Comparison of ENCODE assay signal across 8 mouse cellular contexts in genomic region chr11:69398486-69399200, GRCm38 (mm10). TPM values are rescaled to one million over a fixed set of nuclear protein-coding genes. Genes with fewer than 3 reads are reported as not detected.
DNase-seq lines count a peak whose midpoint lies in the region; ATAC-seq lines count a peak whose summit lies in the region.

No protein-coding gene starts in this region.

- DNase-seq in heart, postnatal 4 days, result no peak
- peak; percentile 40 for DNase-seq in cerebellum, adult 8-10 months
- DNase-seq in ovary, postnatal 36 days (ENCODE audit: low spot score), result no peak
- no peak for DNase-seq in layer of hippocampus, adult 8-10 months (ENCODE audit: low spot score in 2 of 2)
- DNase-seq in gastrocnemius, postnatal 14 days, result no peak

- peaks cover 60% of the 10 kb centered on the region for H3K4me1 ChIP-seq in heart, embryonic 13.5 days
- peaks cover 24% of the 10 kb centered on the region for H3K4me1 ChIP-seq in heart, embryonic 16.5 days (ENCODE audit: control insufficient read depth, insufficient read depth, low read length)
- peaks cover 39% of the 10 kb centered on the region for H3K4me1 ChIP-seq in liver, embryonic 15.5 days (replicated peaks)

- no peaks in the 10 kb centered on the region for H3K9me3 ChIP-seq in heart, embryonic 13.5 days
- no peaks in the 10 kb centered on the region for H3K9me3 ChIP-seq in heart, embryonic 16.5 days (replicated peaks; ENCODE audit: control insufficient read depth, low read length)
- H3K9me3 ChIP-seq in liver, embryonic 15.5 days (replicated peaks), result no peaks in the 10 kb centered on the region

- peaks cover 47% of the 10 kb centered on the region for H3K36me3 ChIP-seq in heart, embryonic 13.5 days
- peaks cover 25% of the 10 kb centered on the region for H3K36me3 ChIP-seq in heart, embryonic 16.5 days (ENCODE audit: control insufficient read depth, insufficient read depth)
- peaks cover 33% of the 10 kb centered on the region for H3K36me3 ChIP-seq in liver, embryonic 15.5 days (replicated peaks)

- peak overlapping the region; percentile 95 for H3K9ac ChIP-seq in heart, embryonic 13.5 days
- H3K9ac ChIP-seq in heart, embryonic 16.5 days (ENCODE audit: low read length), result peak overlapping the region; percentile 96
- H3K9ac ChIP-seq in liver, embryonic 15.5 days, result no peak overlapping the region

- H3K4me2 ChIP-seq in heart, embryonic 13.5 days, result peak overlapping the region; percentile 91
- peak overlapping the region; percentile 72 for H3K4me2 ChIP-seq in heart, embryonic 16.5 days (ENCODE audit: low read depth, low read length)
- H3K4me2 ChIP-seq in liver, embryonic 15.5 days, result peak overlapping the region; percentile 96

- 0 out of 2 replicates have a peak, but pooled peaks cover 4% of the 10 kb centered on the region for H3K27me3 ChIP-seq in heart, embryonic 13.5 days (replicated peaks)
- no peaks in the 10 kb centered on the region for H3K27me3 ChIP-seq in heart, embryonic 16.5 days (ENCODE audit: control insufficient read depth, insufficient read depth, low read length)
- H3K27me3 ChIP-seq in liver, embryonic 15.5 days, result no peaks in the 10 kb centered on the region

- no peak for ATAC-seq in heart, embryonic 13.5 days (ENCODE audit: extremely low read depth, insufficient number of reproducible peaks, low FRiP score, low TSS enrichment)
- ATAC-seq in heart, embryonic 16.5 days (replicated peaks; ENCODE audit: extremely low read depth, insufficient read depth, low FRiP score), result no peak
- ATAC-seq in liver, embryonic 15.5 days (ENCODE audit: insufficient read depth), result no peak

- peak overlapping the region; percentile 78 for H3K4me3 ChIP-seq in heart, embryonic 13.5 days
- peak overlapping the region; percentile 83 for H3K4me3 ChIP-seq in heart, embryonic 16.5 days (ENCODE audit: low read length)
- H3K4me3 ChIP-seq in liver, embryonic 15.5 days (replicated peaks), result peak overlapping the region; percentile 85; the same call in 1 of the 2 replicates

- intact Hi-C loops in gastrocnemius, postnatal 14 days (cut with DNase I; ENCODE audit: low total_unique reads), result no loop called here

- peak overlapping the region; percentile 98 for H3K27ac ChIP-seq in heart, embryonic 13.5 days (replicated peaks)
- peak overlapping the region; percentile 99 for H3K27ac ChIP-seq in heart, embryonic 16.5 days (ENCODE audit: low read length)
- no peak overlapping the region for H3K27ac ChIP-seq in liver, embryonic 15.5 days (replicated peaks)

- 18% methylated on average over 21 of the region's 21 CpGs for WGBS in heart, embryonic 13.5 days
- WGBS in heart, embryonic 16.5 days, result 35% methylated on average over 21 of the region's 21 CpGs
- 64% methylated on average over 21 of the region's 21 CpGs for WGBS in liver, embryonic 15.5 days (ENCODE audit: insufficient replicate concordance)

RNA-seq across cellular contexts. Expression of gene Tmem88, which starts 0.6 kb away (rescaled TPM):
- 40.0 and 40.5 TPM in 2 replicates for polyA plus RNA-seq in heart, embryonic 13.5 days (2015; fragmentation: Nextera tagmentation; extraction: Ambion mirVana)
- 10 to 100 TPM; 37.1 to 38.3 TPM for total RNA-seq in heart, postnatal 4 days (2021)
- 39.6 and 45.2 TPM in 2 replicates for polyA plus RNA-seq in heart, embryonic 16.5 days (2015; fragmentation: Nextera tagmentation; extraction: Ambion mirVana)
- polyA plus RNA-seq in liver, embryonic 15.5 days (2015; fragmentation: Nextera tagmentation; extraction: Ambion mirVana), result 6.6 and 7.1 TPM in 2 replicates
- total RNA-seq in layer of hippocampus, adult 8-10 months (2022), result 1 to 10 TPM; 2.2 to 2.8 (median 2.5) TPM
- total RNA-seq in gastrocnemius, postnatal 14 days (2021), result 10 to 100 TPM; 12.8 to 15.2 TPM

RNA-seq across cellular contexts. Expression of gene Cyb5d1, which starts 3.2 kb away (rescaled TPM):
- polyA plus RNA-seq in heart, embryonic 13.5 days (2015; fragmentation: Nextera tagmentation; extraction: Ambion mirVana), result 21.2 and 21.5 TPM in 2 replicates
- total RNA-seq in heart, postnatal 4 days (2021), result 10 to 100 TPM; 21.3 to 22.1 TPM
- polyA plus RNA-seq in heart, embryonic 16.5 days (2015; fragmentation: Nextera tagmentation; extraction: Ambion mirVana), result 25.4 and 27.6 TPM in 2 replicates
- 9.6 and 11.0 TPM in 2 replicates for polyA plus RNA-seq in liver, embryonic 15.5 days (2015; fragmentation: Nextera tagmentation; extraction: Ambion mirVana)
- total RNA-seq in layer of hippocampus, adult 8-10 months (2022), result 10 to 100 TPM; 37.5 to 51.2 (median 46.5) TPM
- total RNA-seq in gastrocnemius, postnatal 14 days (2021), result 10 to 100 TPM; 19.0 to 20.7 TPM

RNA-seq across cellular contexts. Expression of gene Naa38, which starts 3.4 kb away (rescaled TPM):
- 135 and 139 TPM in 2 replicates for polyA plus RNA-seq in heart, embryonic 13.5 days (2015; fragmentation: Nextera tagmentation; extraction: Ambion mirVana)
- 100 to 1,000 TPM in 1 of 2 experiments, 10 to 100 TPM in 1; 92.3 to 101 TPM for total RNA-seq in heart, postnatal 4 days (2021)
- polyA plus RNA-seq in heart, embryonic 16.5 days (2015; fragmentation: Nextera tagmentation; extraction: Ambion mirVana), result 134 and 135 TPM in 2 replicates
- 77.2 and 88.0 TPM in 2 replicates for polyA plus RNA-seq in liver, embryonic 15.5 days (2015; fragmentation: Nextera tagmentation; extraction: Ambion mirVana)
- 100 to 1,000 TPM; 101 to 126 (median 111) TPM for total RNA-seq in layer of hippocampus, adult 8-10 months (2022)
- total RNA-seq in gastrocnemius, postnatal 14 days (2021), result 10 to 100 TPM; 79.5 to 87.9 TPM

RNA-seq across cellular contexts. Expression of gene Kdm6b, which starts 14.8 kb away (rescaled TPM):
- polyA plus RNA-seq in heart, embryonic 13.5 days (2015; fragmentation: Nextera tagmentation; extraction: Ambion mirVana), result 20.9 and 21.6 TPM in 2 replicates
- total RNA-seq in heart, postnatal 4 days (2021), result 10 to 100 TPM; 48.3 to 49.7 TPM
- polyA plus RNA-seq in heart, embryonic 16.5 days (2015; fragmentation: Nextera tagmentation; extraction: Ambion mirVana), result 17.3 and 18.2 TPM in 2 replicates
- polyA plus RNA-seq in liver, embryonic 15.5 days (2015; fragmentation: Nextera tagmentation; extraction: Ambion mirVana), result 4.0 TPM in 2 replicates
- 10 to 100 TPM; 32.3 to 36.4 (median 34.8) TPM for total RNA-seq in layer of hippocampus, adult 8-10 months (2022)
- 10 to 100 TPM; 30.3 to 31.4 TPM for total RNA-seq in gastrocnemius, postnatal 14 days (2021)

RNA-seq across cellular contexts. Expression of gene Chd3, which starts 29.4 kb away (rescaled TPM):
- polyA plus RNA-seq in heart, embryonic 13.5 days (2015; fragmentation: Nextera tagmentation; extraction: Ambion mirVana), result 18.0 and 18.8 TPM in 2 replicates
- 10 to 100 TPM; 75.3 to 76.7 TPM for total RNA-seq in heart, postnatal 4 days (2021)
- 13.3 and 19.8 TPM in 2 replicates for polyA plus RNA-seq in heart, embryonic 16.5 days (2015; fragmentation: Nextera tagmentation; extraction: Ambion mirVana)
- 3.4 and 5.8 TPM in 2 replicates for polyA plus RNA-seq in liver, embryonic 15.5 days (2015; fragmentation: Nextera tagmentation; extraction: Ambion mirVana)
- total RNA-seq in layer of hippocampus, adult 8-10 months (2022), result 100 to 1,000 TPM; 435 to 510 (median 495) TPM
- total RNA-seq in gastrocnemius, postnatal 14 days (2021), result 10 to 100 TPM; 25.5 to 28.7 TPM
